In genomic region chr2:109904171-109904821, GRCm38 (mm10) we compare ENCODE assay signal across 8 mouse cellular contexts. TPM values are rescaled to one million over a fixed set of nuclear protein-coding genes. Genes with fewer than 3 reads are reported as not detected.
DNase-seq lines count a peak whose midpoint lies in the region; ATAC-seq and TF ChIP-seq lines count a peak whose summit lies in the region.

No protein-coding gene starts in this region.

- intact Hi-C loops in heart, adult 2 months (cut with DNase I): loop anchor here (1.0 to 10.0 kb wide), 2 partner anchors 301 to 1081 kb away; no protein-coding TSS in a partner anchor

- ATAC-seq in kidney, embryonic 14.5 days (ENCODE audit: low FRiP score, low TSS enrichment): peak; percentile 77
- ATAC-seq in limb, embryonic 14.5 days (ENCODE audit: low FRiP score, low read depth): peak; percentile 43; the same call in 1 of the 2 replicates

- H3K9me3 ChIP-seq in kidney, embryonic 14.5 days (ENCODE audit: control insufficient read depth, low read length): no peaks in the 10 kb centered on the region
- no peaks in the 10 kb centered on the region for H3K9me3 ChIP-seq in limb, embryonic 14.5 days (ENCODE audit: control insufficient read depth, low read length)

- H3K4me2 ChIP-seq in kidney, embryonic 14.5 days (replicated peaks; ENCODE audit: low read depth, low read length): no peak overlapping the region
- H3K4me2 ChIP-seq in limb, embryonic 14.5 days (replicated peaks; ENCODE audit: low read depth, low read length, severe bottlenecking): no peak overlapping the region

- no peak for TF ChIP-seq POLR2A in heart, adult 2 months (IDR thresholded peaks at IDR 0.05; ENCODE audit: insufficient read depth, low read depth, low read length)
- TF ChIP-seq POLR2A in limb, embryonic 14.5 days (IDR thresholded peaks at IDR 0.05; ENCODE audit: borderline replicate concordance, extremely low read depth, insufficient read depth, insufficient read length): no peak

- H3K36me3 ChIP-seq in heart, adult 2 months (ENCODE audit: control insufficient read depth, insufficient read depth, low read length): no peaks in the 10 kb centered on the region; the same call in 1 of the 2 replicates
- H3K36me3 ChIP-seq in kidney, embryonic 14.5 days (ENCODE audit: control insufficient read depth, insufficient read depth, low read length): peaks cover 20% of the 10 kb centered on the region
- peaks cover 25% of the 10 kb centered on the region for H3K36me3 ChIP-seq in limb, embryonic 14.5 days (ENCODE audit: control insufficient read depth, insufficient read depth, low read length)

- DNase-seq in 3134 (ENCODE audit: extremely low read depth, insufficient read length, low spot score): peak; percentile 41
- peak; percentile 91 for DNase-seq in adrenal gland, postnatal 10 days
- DNase-seq in embryo, embryonic 9.5 days (ENCODE audit: extremely low spot score): peak; percentile 81
- peak; percentile 80 to 81 for DNase-seq in heart, adult 2 months
- peak; percentile 96 for DNase-seq in limb, embryonic 14.5 days (ENCODE audit: low spot score)
- peak; percentile 45 to 65 for DNase-seq in monocyte, adult 2 months (ENCODE audit: low read depth in 1 of 2, low spot score in 2 of 2)
- peak; percentile 53 to 76 for DNase-seq in spleen, postnatal 14 days (ENCODE audit: low spot score in 2 of 2)

- peak; percentile 95 for TF ChIP-seq EP300 in heart, adult 2 months (IDR thresholded peaks at IDR 0.05; ENCODE audit: insufficient read depth, low read depth, low read length)

- H3K27ac ChIP-seq in heart, adult 2 months: no peak overlapping the region
- no peak overlapping the region for H3K27ac ChIP-seq in kidney, embryonic 14.5 days (ENCODE audit: low read depth, low read length)
- H3K27ac ChIP-seq in limb, embryonic 14.5 days (replicated peaks; ENCODE audit: low read depth, low read length): no peak overlapping the region

- H3K4me1 ChIP-seq in heart, adult 2 months (ENCODE audit: control insufficient read depth, insufficient read depth, low read length): no peaks in the 10 kb centered on the region
- H3K4me1 ChIP-seq in kidney, embryonic 14.5 days (ENCODE audit: control insufficient read depth, insufficient read depth, low read length): no peaks in the 10 kb centered on the region
- 0 out of 2 replicates have a peak, but pooled peaks cover 4% of the 10 kb centered on the region for H3K4me1 ChIP-seq in limb, embryonic 14.5 days (ENCODE audit: control insufficient read depth, insufficient read depth, low read length)

- H3K27me3 ChIP-seq in heart, adult 2 months (ENCODE audit: control insufficient read depth, insufficient read depth, low read length): no peaks in the 10 kb centered on the region
- H3K27me3 ChIP-seq in kidney, embryonic 14.5 days (ENCODE audit: control insufficient read depth, insufficient read depth, low read length): no peaks in the 10 kb centered on the region
- H3K27me3 ChIP-seq in limb, embryonic 14.5 days (ENCODE audit: control insufficient read depth, insufficient read depth, low read length): no peaks in the 10 kb centered on the region

- no peak overlapping the region for H3K9ac ChIP-seq in heart, adult 2 months (ENCODE audit: low read depth, low read length)
- H3K9ac ChIP-seq in kidney, embryonic 14.5 days (ENCODE audit: low read depth, low read length): no peak overlapping the region
- H3K9ac ChIP-seq in limb, embryonic 14.5 days (ENCODE audit: low read depth, low read length, severe bottlenecking): no peak overlapping the region

- no peaks in the 10 kb centered on the region for H3K79me2 ChIP-seq in heart, adult 2 months (replicated peaks; ENCODE audit: control insufficient read depth, insufficient read depth, low read length)

- 2% methylated on average over 7 of the region's 7 CpGs for WGBS in heart, adult 2 months
- 0% methylated on average over 7 of the region's 7 CpGs for WGBS in kidney, embryonic 14.5 days
- WGBS in limb, embryonic 14.5 days: under 1% methylated on average over 7 of the region's 7 CpGs

- TF ChIP-seq CTCF in heart, adult 2 months (IDR thresholded peaks at IDR 0.05): peak; percentile 98

- H3K4me3 ChIP-seq in heart, adult 2 months: no peak overlapping the region
- no peak overlapping the region for H3K4me3 ChIP-seq in kidney, embryonic 14.5 days (ENCODE audit: low read length)
- H3K4me3 ChIP-seq in limb, embryonic 14.5 days (replicated peaks; ENCODE audit: low read length): no peak overlapping the region

RNA-seq across cellular contexts. Expression of gene Lgr4, which starts 13.2 kb away (rescaled TPM):
- 10 to 100 TPM; 70.3 to 71.4 TPM for total RNA-seq in adrenal gland, postnatal 10 days (2021)
- total RNA-seq in heart, adult 2 months (2021): 10 to 100 TPM; 22.1 to 23.7 TPM
- 13.5 and 22.7 TPM in 2 replicates for polyA plus RNA-seq in heart, adult 2 months (2012; rRNA removed)
- 41.7 and 44.5 TPM in 2 replicates for polyA plus RNA-seq in kidney, embryonic 14.5 days (2014; fragmentation: Nextera tagmentation; extraction: Ambion mirVana)
- 32.3 and 41.2 TPM in 2 replicates for polyA plus RNA-seq in limb, embryonic 14.5 days (2012; rRNA removed)
- polyA plus RNA-seq in limb, embryonic 14.5 days (2014; fragmentation: Nextera tagmentation; extraction: Ambion mirVana): 27.8 and 31.9 TPM in 2 replicates

RNA-seq across cellular contexts. Expression of gene Lin7c, which starts 13.6 kb away (rescaled TPM):
- 10 to 100 TPM; 64.5 to 70.1 TPM for total RNA-seq in adrenal gland, postnatal 10 days (2021)
- total RNA-seq in heart, adult 2 months (2021): 10 to 100 TPM; 43.3 to 43.6 TPM
- 6.9 and 15.6 TPM in 2 replicates for polyA plus RNA-seq in heart, adult 2 months (2012; rRNA removed)
- polyA plus RNA-seq in kidney, embryonic 14.5 days (2014; fragmentation: Nextera tagmentation; extraction: Ambion mirVana): 50.8 and 80.7 TPM in 2 replicates
- 19.5 and 20.5 TPM in 2 replicates for polyA plus RNA-seq in limb, embryonic 14.5 days (2012; rRNA removed)
- 53.4 and 55.4 TPM in 2 replicates for polyA plus RNA-seq in limb, embryonic 14.5 days (2014; fragmentation: Nextera tagmentation; extraction: Ambion mirVana)

Comparison
In these comparisons a context has a peak if more than half of its experiments do, and no peak if none do; other contexts are left out.
1. DNase-seq: peak in every context shown above with its lines; median percentile 96 in limb, embryonic 14.5 days; 91 in adrenal gland, postnatal 10 days; 81 in embryo, embryonic 9.5 days; 80 in heart, adult 2 months; 64 in spleen, postnatal 14 days; 55 in monocyte, adult 2 months; 41 in 3134.